ENCODE assay signal across 9 mouse cellular contexts in the genomic region with DNA sequence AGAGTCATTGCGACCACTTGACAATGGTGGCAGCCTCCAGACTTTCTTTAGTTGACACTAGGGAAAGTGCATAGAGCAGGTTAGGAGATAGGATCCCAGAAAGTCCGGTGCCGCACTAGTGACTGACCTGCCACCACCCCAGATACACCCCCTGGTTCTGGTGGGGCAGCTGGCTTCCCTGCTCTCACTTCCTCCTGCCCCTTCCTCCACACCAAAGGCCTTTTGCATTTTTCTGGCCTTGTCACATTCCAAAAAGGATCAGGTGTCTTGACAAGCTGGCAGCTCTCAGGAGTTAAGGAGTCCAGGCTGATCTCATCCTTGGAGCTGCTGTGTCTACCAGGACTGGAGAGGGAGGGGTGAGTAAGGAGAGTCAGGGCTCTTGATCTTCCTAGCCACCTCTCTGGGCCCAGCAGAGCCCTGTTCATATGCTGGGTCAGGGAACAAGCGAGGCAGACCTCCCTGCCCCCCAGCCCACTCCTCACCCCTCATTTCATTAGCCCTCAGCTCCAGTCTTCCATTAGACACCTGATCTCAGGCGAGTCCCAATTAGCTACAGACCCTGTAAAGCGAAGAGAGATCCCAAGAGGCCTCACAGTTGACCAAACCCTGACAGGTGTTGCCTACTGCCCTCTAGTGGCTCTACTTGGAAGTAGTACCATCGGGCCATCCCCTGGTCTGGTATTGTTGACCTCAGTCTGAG. TPM values are rescaled to one million over a fixed set of nuclear protein-coding genes. Genes with fewer than 3 reads are reported as not detected.
DNase-seq lines count a peak whose midpoint lies in the region; ATAC-seq and TF ChIP-seq lines count a peak whose summit lies in the region.
"Had no signal": no experiment of that assay in that cellular context is flagged by ENCODE, and none has a peak within 500 bp of the region (broad histone marks: within the 10 kb centered on the region; RNA-seq: fewer than 3 reads in every experiment).

No protein-coding gene starts in this region.

- H3K4me2 ChIP-seq in heart, embryonic 11.5 days: no peak overlapping the region
- no peak overlapping the region for H3K4me2 ChIP-seq in lung, postnatal 0 days (replicated peaks; ENCODE audit: low read depth, low read length)
- H3K4me2 ChIP-seq: lung, embryonic 15.5 days had no signal

- H3K27ac ChIP-seq in heart, embryonic 11.5 days (ENCODE audit: low read depth, low read length): no peak overlapping the region
- 0 out of 2 replicates have a peak overlapping the region, but pooled peaks have one; percentile 15 for H3K27ac ChIP-seq in lung, postnatal 0 days (ENCODE audit: low read length)
- H3K27ac ChIP-seq: lung, embryonic 15.5 days had no signal

- no peak overlapping the region for H3K9ac ChIP-seq in heart, embryonic 11.5 days (ENCODE audit: low read depth, low read length)
- no peak overlapping the region for H3K9ac ChIP-seq in lung, postnatal 0 days (replicated peaks; ENCODE audit: low read depth)
- H3K9ac ChIP-seq: lung, embryonic 15.5 days had no signal

- no peaks in the 10 kb centered on the region for H3K27me3 ChIP-seq in heart, embryonic 11.5 days (ENCODE audit: control insufficient read depth, insufficient read depth, low read length)
- no peaks in the 10 kb centered on the region for H3K27me3 ChIP-seq in lung, postnatal 0 days (replicated peaks; ENCODE audit: insufficient read depth, low read length)
- H3K27me3 ChIP-seq: lung, embryonic 15.5 days had no signal

- intact Hi-C loops in gastrocnemius, postnatal 36 days (cut with DNase I): loop anchor here (2.0 kb wide), 1 partner anchor 41 kb away; no protein-coding TSS in a partner anchor

- peaks cover 15% of the 10 kb centered on the region for H3K36me3 ChIP-seq in heart, embryonic 11.5 days (ENCODE audit: control insufficient read depth, insufficient read depth, low read length)
- H3K36me3 ChIP-seq in lung, postnatal 0 days (ENCODE audit: insufficient read depth, low read length): no peaks in the 10 kb centered on the region
- H3K36me3 ChIP-seq: lung, embryonic 15.5 days had no signal

- no peak for TF ChIP-seq EP300 in lung, postnatal 0 days (IDR thresholded peaks at IDR 0.05)

- peak; percentile 95 for TF ChIP-seq CTCF in lung, postnatal 0 days (IDR thresholded peaks at IDR 0.05)

- peak; percentile 96 for DNase-seq in heart, adult 11 months
- peak; percentile 87 for DNase-seq in ZHBTc4 (ENCODE audit: low read depth, low spot score)
- DNase-seq in embryo, embryonic 10 days (ENCODE audit: low spot score): peak; percentile 91
- peak; percentile 44 to 53 for DNase-seq in gastrocnemius, postnatal 36 days
- peak; percentile 75 for DNase-seq in kidney, adult 9 months
- peak; percentile 84 for DNase-seq in lung, postnatal 0 days (ENCODE audit: low spot score)
- peak; percentile 89 for DNase-seq in retina, postnatal 1 day

- no peak overlapping the region for H3K4me3 ChIP-seq in heart, embryonic 11.5 days (ENCODE audit: low read depth, low read length)
- no peak overlapping the region for H3K4me3 ChIP-seq in lung, postnatal 0 days (ENCODE audit: low read depth, low read length)
- H3K4me3 ChIP-seq: lung, embryonic 15.5 days had no signal

- H3K9me3 ChIP-seq in heart, embryonic 11.5 days (replicated peaks; ENCODE audit: control insufficient read depth, low read length): no peaks in the 10 kb centered on the region
- H3K9me3 ChIP-seq in lung, postnatal 0 days (ENCODE audit: low read length): no peaks in the 10 kb centered on the region
- H3K9me3 ChIP-seq: lung, embryonic 15.5 days had no signal

- 36% methylated on average over 7 of the region's 7 CpGs for WGBS in heart, embryonic 11.5 days (ENCODE audit: insufficient replicate concordance)
- WGBS in lung, postnatal 0 days: 37% methylated on average over 7 of the region's 7 CpGs

- no peak for ATAC-seq in heart, embryonic 11.5 days (replicated peaks; ENCODE audit: insufficient number of reproducible peaks, low FRiP score, low TSS enrichment)
- ATAC-seq in lung, postnatal 0 days: no peak

- peaks cover 15% of the 10 kb centered on the region for H3K4me1 ChIP-seq in heart, embryonic 11.5 days (ENCODE audit: control insufficient read depth, insufficient read depth, low read length)
- H3K4me1 ChIP-seq in lung, postnatal 0 days (ENCODE audit: insufficient read depth, low read depth, low read length): peaks cover 9% of the 10 kb centered on the region; the same call in 1 of the 2 replicates

RNA-seq across cellular contexts. Expression of a gene that starts 41.9 kb away (rescaled TPM):
- polyA plus RNA-seq in heart, embryonic 11.5 days (2014; fragmentation: Nextera tagmentation; extraction: Ambion mirVana): 7.7 and 10.3 TPM in 2 replicates
- total RNA-seq in gastrocnemius, postnatal 36 days (2021): 10 to 100 TPM in 1 of 2 experiments, 1 to 10 TPM in 1; 9.3 to 11.1 TPM
- polyA plus RNA-seq in lung, postnatal 0 days (2015; fragmentation: Nextera tagmentation; extraction: Ambion mirVana): 4.3 and 4.6 TPM in 2 replicates

RNA-seq across cellular contexts. Expression of a gene that starts 43.6 kb away (rescaled TPM):
- polyA plus RNA-seq in heart, embryonic 11.5 days (2014; fragmentation: Nextera tagmentation; extraction: Ambion mirVana): 33.6 and 40.8 TPM in 2 replicates
- total RNA-seq in gastrocnemius, postnatal 36 days (2021): 10 to 100 TPM; 14.0 to 17.7 TPM
- polyA plus RNA-seq in lung, postnatal 0 days (2015; fragmentation: Nextera tagmentation; extraction: Ambion mirVana): 19.5 and 20.0 TPM in 2 replicates

RNA-seq across cellular contexts. Expression of a gene that starts 57.0 kb away (rescaled TPM):
- polyA plus RNA-seq in heart, embryonic 11.5 days (2014; fragmentation: Nextera tagmentation; extraction: Ambion mirVana): 34.4 and 41.2 TPM in 2 replicates
- total RNA-seq in gastrocnemius, postnatal 36 days (2021): 10 to 100 TPM; 22.7 to 28.1 TPM
- polyA plus RNA-seq in lung, postnatal 0 days (2015; fragmentation: Nextera tagmentation; extraction: Ambion mirVana): 14.9 and 19.3 TPM in 2 replicates
